Mouse (Mus musculus) ES-E14 (cell line): ENCODE results near the gene Rhox3c.
"Not testable (repeated sequence)": the region's sequence is repeated elsewhere in the genome, so short reads cannot be mapped to it uniquely, and the experiment has no call there.

ENCODE experiments used
- CHD2 ChIP-seq: IDR thresholded peaks from 2 replicates; pipeline ENCODE4 v1.6.1; 2014; ENCODE audit warnings: mild to moderate bottlenecking, low read depth, low read length, inconsistent platforms
- HCFC1 ChIP-seq: IDR thresholded peaks from 2 replicates; pipeline ENCODE4 v1.6.1; 2012; ENCODE audit warnings: low read length, inconsistent platforms, borderline replicate concordance; ENCODE audit not compliant: insufficient read depth
- MAFK ChIP-seq: IDR thresholded peaks from 2 replicates; pipeline ENCODE4 v1.6.1; 2014; ENCODE audit warnings: mild to moderate bottlenecking, low read depth, low read length, inconsistent platforms; ENCODE audit not compliant: insufficient read depth
- ZNF384 ChIP-seq: IDR thresholded peaks from 2 replicates; pipeline ENCODE4 v1.6.1; 2012; ENCODE audit warnings: low read depth, low read length, inconsistent platforms

DNA sequence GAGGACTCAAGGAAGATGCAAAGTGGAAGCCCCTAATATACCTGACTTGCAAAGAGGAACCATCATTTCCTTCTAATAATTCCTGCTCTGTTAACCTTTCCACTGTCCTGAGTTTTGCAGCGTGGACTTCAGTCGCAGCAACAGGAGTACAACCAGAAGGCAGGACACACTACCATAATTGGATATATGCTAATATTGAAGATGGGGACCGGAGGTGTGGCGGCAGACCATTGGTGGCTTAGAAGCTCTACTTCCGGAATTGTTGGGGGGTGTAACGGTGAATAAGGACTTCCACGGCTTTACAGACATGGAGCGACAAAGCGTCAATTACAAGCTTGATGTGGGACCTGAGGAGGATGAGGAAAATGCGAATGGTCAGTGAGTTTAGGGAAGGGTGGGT, 5.0 kb upstream of the Rhox3c start, which contains the start of gene Rhox2c:
- not testable (repeated sequence) for TF ChIP-seq HCFC1, ZNF384, CHD2, MAFK
